Mouse (Mus musculus): ENCODE measurements around the gene Ptgir. TPM values are rescaled to one million over a fixed set of nuclear protein-coding genes. Genes with fewer than 3 reads are reported as not detected.
"Not testable (repeated sequence)": the region's sequence is repeated elsewhere in the genome, so short reads cannot be mapped to it uniquely, and the experiment has no call there.

Gene Ptgir
- polyA plus RNA-seq, 1 experiment from 2014 or later, result 1.1 TPM

DNA sequence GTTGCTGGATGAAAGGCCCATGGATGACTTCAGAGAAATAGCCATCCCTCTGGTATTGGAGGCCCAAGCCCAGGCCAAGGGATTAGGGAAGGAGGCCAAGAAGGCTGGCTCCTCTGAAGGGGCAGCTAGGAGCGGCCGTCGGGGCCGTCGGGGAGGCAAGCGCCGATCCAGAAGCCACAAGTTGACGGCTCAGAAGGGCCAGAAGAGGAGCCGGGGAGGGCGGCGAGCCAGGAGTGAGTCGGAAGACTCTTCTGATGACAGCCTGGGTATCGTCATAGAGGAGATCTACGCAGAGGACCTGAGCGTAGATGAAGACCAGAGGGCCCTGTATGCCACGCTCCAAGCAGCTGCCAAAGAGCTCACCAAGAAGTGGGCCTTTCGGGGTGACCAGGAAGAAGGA lies 39.1 kb downstream of the Ptgir start:
- H3K27ac ChIP-seq (replicated peaks), result peak overlapping the region; percentile 93
- peak overlapping the region; percentile 93 for H3K4me2 ChIP-seq
- H3K4me1 ChIP-seq, result peaks cover 79% of the 10 kb centered on the region
- no peak for ATAC-seq (ENCODE audit: low FRiP score)
- H3K9ac ChIP-seq (replicated peaks), result peak overlapping the region; percentile 90
- H3K27me3 ChIP-seq (replicated peaks), result no peaks in the 10 kb centered on the region
- H3K4me3 ChIP-seq (replicated peaks), result peak overlapping the region; percentile 68
- H3K36me3 ChIP-seq, result no peaks in the 10 kb centered on the region; the same call in 1 of the 2 replicates
- WGBS, result 11% methylated on average over 17 of the region's 17 CpGs
- no peaks in the 10 kb centered on the region for H3K9me3 ChIP-seq (replicated peaks)

DNA sequence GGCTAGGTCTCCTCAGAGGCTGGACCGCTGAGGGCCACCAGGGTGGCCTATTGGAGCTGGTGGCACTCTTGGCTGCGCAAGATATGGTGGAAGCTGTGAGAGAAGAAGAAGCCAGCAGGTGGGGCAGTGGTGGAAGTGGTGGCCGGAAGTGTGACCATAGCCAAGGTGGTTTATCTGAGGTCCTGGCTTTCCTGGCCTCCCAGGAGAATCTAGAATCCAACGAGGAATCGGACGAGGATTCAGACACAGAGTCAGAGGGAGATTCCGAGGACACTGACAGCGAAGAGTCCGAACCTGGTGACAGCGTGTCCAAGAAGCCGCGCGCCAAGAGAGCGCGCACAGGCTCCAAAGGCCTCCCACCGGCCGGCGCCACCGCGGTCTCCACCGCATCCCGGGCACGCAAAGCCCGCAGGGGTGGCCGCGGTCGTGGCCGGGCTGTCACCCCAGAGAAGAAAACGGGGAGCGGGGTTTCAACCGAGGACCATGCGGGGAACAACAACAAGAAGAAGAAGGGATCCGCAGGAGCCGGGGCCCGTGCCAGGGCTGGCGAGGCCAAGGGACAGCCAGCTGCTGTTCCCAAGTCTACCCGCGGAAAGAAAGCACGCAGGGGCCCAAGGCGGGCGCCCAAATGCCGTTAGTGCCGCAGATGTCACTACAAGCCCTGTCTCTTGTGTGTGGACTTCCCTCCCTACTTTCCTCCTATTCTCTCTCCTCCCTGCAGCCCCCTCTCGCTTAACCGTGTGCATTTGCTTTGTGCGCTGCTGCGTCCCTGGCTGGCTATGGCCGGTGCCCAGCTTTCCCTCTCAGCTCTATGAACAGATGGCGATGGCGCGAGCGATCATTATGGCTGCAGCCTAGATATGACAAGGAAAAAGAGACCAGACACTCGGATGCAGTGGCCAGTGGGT lies 40.4 kb downstream of the Ptgir start:
- 2% methylated on average over 53 of the region's 53 CpGs for WGBS

DNA sequence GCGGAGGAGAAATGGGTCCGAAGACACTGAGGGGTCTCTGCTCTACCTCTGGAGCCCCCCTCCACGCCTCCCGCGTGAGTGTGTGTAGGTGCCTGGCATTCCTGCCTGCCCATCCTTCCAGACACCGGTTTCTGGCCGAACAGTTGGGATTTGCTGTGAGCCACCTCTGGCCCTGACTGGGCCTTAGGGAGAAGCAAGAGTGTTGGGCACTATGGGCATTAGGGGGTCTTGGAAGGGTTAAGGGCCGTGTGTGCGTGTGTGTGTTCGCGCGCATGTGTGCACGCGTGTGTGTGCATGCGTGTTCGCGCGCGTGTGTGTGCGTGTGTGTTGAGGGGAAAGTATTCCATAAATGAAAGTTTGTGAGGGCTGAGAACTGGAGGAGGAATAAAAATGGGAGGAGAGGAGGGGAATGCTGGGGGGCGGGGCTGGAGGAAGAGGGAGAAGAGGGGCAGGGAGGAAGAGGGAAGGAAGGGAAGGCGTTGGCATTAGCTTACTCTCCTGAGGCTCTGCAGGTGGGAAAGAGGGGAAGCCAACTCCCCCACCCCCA lies 41.1 kb downstream of the Ptgir start:
- 8% methylated on average over 22 of the region's 22 CpGs for WGBS

More for the DNA sequence above, 40.4 kb downstream of the Ptgir start:
- Histone ChIP-seq H3K4me3 (replicated peaks) (peak overlapping the region; percentile 68), H3K9me3 (replicated peaks) (no peaks in the 10 kb centered on the region), H3K27ac (replicated peaks) (peak overlapping the region; percentile 93), H3K27me3 (replicated peaks) (no peaks in the 10 kb centered on the region), H3K4me1 (peaks cover 84% of the 10 kb centered on the region), H3K9ac (replicated peaks) (peak overlapping the region; percentile 90), H3K36me3 (no peaks in the 10 kb centered on the region; the same call in 1 of the 2 replicates), H3K4me2 (peak overlapping the region; percentile 93)
- ATAC-seq (ENCODE audit: low FRiP score), result no peak

DNA sequence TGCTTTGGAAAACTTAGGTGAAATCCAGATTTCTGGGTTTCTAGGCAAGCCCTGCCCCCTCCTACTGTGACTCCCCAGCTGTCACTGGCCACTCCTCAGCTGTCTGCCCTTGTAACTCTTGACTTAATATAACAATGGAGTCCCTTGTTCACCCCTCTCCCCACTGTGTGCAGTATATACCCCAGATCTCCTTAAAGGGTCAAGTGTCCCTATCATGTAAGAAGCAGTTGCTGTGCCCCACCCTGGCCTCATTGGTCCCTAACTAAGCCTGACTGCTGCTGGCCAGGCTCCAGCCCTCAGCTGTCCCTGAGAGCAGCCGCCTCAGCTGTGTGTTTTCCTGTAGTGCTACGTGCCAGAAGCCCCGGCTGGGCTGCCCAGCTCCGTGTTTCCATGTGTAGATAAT lies 41.7 kb downstream of the Ptgir start:
- peaks cover 84% of the 10 kb centered on the region for H3K4me1 ChIP-seq
- no peaks in the 10 kb centered on the region; the same call in 1 of the 2 replicates for H3K36me3 ChIP-seq
- H3K4me2 ChIP-seq, result peak overlapping the region; percentile 93
- ATAC-seq (ENCODE audit: low FRiP score), result no peak
- H3K27me3 ChIP-seq (replicated peaks), result no peaks in the 10 kb centered on the region
- 0% methylated on average over 4 of the region's 4 CpGs for WGBS
- H3K9me3 ChIP-seq (replicated peaks), result no peaks in the 10 kb centered on the region
- peak overlapping the region; percentile 68 for H3K4me3 ChIP-seq (replicated peaks)
- H3K9ac ChIP-seq (replicated peaks), result peak overlapping the region; percentile 90
- H3K27ac ChIP-seq (replicated peaks), result peak overlapping the region; percentile 93

More for the DNA sequence above, 41.1 kb downstream of the Ptgir start:
- Histone ChIP-seq H3K4me3 (replicated peaks) (peak overlapping the region; percentile 68), H3K36me3 (no peaks in the 10 kb centered on the region; the same call in 1 of the 2 replicates), H3K9me3 (replicated peaks) (no peaks in the 10 kb centered on the region), H3K27me3 (replicated peaks) (no peaks in the 10 kb centered on the region), H3K4me1 (peaks cover 84% of the 10 kb centered on the region), H3K27ac (replicated peaks) (peak overlapping the region; percentile 93), H3K4me2 (peak overlapping the region; percentile 93), H3K9ac (replicated peaks) (peak overlapping the region; percentile 90)
- no peak for ATAC-seq (ENCODE audit: low FRiP score)

DNA sequence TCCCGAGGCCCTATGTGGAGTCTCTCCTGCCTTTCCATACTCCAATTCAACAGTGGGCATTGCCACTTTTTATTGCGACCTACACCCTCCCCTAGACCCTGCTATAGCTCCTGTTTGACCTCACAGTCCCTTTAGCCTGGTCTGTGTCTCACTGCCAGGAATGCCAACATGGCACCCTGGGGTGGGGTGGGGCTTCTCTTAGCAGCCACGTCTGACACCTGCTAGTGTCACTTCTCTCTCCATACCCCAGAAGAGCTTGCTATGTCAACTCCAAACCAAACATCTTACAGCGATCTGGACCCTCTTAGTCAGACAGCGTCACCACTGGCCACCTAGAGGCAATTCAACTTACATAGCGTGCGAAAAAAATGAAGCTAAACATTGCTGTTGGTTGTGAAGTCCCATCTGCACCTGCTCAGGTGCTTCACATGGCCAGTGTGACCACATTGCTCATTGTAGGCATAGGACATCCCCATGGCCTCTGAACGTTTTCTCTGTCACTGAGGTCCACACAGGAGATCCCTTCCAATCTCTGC lies 42.7 kb downstream of the Ptgir start:
- Histone ChIP-seq H3K9me3 (replicated peaks) (no peaks in the 10 kb centered on the region), H3K36me3 (no peaks in the 10 kb centered on the region; the same call in 1 of the 2 replicates), H3K4me2 (peak overlapping the region; percentile 93), H3K4me3 (replicated peaks) (peak overlapping the region; percentile 68), H3K9ac (replicated peaks) (peak overlapping the region; percentile 90; the same call in 1 of the 2 replicates), H3K27ac (replicated peaks) (peak overlapping the region; percentile 81), H3K4me1 (peaks cover 74% of the 10 kb centered on the region), H3K27me3 (replicated peaks) (no peaks in the 10 kb centered on the region)
- 56% methylated on average over 8 of the region's 8 CpGs for WGBS
- ATAC-seq (ENCODE audit: low FRiP score), result no peak

DNA sequence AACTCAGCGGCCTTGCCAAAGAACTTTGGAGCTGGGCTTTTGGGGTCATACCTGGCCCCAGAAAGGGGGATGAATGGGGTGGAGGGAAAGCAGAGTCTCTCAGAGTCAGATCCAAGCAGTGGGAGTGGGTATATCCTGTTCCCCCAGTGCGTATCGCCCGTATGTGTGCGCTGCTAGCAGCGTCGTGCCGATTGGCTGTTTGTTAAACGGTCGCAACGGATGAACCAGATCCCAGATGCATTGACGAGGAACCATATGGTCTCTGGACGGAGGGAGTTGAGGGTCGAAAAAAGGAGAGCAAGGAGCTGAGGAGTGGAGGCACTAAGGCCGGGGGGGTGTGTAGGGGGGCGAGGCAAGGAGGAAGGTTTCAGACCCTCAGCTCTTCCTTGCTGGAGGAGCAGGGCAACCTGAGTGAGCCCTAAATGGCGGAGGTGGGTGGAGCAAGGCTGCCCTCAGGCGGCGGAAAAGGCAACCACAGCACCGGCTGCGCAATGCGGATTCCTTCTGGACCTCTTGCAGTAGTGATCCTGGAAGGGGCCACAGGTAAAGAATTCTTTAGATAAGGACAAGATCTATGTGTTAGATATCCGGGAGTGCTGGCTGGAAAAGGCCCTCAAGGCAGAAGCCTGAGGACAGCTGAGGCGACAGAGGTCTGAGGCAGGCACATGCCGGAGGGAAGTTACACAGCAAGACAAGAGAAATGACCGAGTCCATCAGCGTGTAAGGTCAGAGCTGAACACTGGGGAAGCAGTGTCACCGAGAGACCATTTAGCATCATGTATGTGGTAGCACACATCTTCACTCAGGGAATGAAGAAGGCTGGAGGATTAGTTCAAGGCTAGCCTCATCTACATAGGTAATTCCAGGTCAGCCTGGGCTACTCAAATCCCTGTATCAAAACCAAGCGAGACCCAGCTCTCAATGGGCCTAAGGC lies 43.9 kb downstream of the Ptgir start:
- no peaks in the 10 kb centered on the region for H3K9me3 ChIP-seq (replicated peaks)
- peak overlapping the region; percentile 35 for H3K9ac ChIP-seq (replicated peaks)
- 11% methylated on average over 29 of the region's 29 CpGs for WGBS
- H3K4me2 ChIP-seq, result peak overlapping the region; percentile 93
- no peaks in the 10 kb centered on the region; the same call in 1 of the 2 replicates for H3K36me3 ChIP-seq
- peak; percentile 67 for ATAC-seq (ENCODE audit: low FRiP score)
- peak overlapping the region; percentile 68 for H3K4me3 ChIP-seq (replicated peaks)
- no peaks in the 10 kb centered on the region for H3K27me3 ChIP-seq (replicated peaks)
- peak overlapping the region; percentile 81 for H3K27ac ChIP-seq (replicated peaks)
- H3K4me1 ChIP-seq, result peaks cover 68% of the 10 kb centered on the region

DNA sequence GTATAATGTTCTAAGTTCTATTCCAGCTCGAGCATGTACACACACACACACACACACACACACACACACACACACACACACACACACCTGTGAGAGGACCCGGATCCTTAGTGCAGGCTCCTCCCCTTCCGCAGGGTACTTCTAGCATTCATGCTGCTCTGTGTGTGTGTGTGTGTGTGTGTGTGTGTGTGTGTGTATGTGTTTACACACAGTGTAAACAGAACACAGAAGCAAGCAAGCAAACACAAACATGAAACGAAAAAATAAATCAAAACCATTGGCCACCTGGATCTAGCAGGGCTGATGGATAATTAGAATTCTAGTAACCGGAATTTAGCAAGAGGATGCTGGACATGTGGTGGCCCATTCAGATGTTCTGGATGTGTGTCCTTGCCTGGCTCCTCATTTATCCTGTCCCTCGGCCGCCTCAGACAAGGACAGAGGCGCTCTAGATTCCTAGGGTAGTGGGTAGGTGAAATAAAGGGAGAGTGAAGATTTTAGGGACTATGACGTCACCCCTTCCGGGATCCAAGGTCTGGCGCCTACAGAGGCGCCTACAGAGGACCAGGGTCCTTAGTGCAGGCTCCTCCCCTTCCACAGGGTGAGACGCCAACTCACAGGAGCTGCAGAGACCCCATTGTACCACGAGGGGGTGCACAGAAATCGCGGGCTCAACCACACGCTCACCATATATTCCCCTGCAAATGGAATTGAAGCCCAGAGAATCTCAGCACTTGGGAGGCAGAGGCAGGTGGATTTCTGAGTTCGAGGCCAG lies 44.8 kb downstream of the Ptgir start:
- H3K27ac ChIP-seq (replicated peaks), result peak overlapping the region; percentile 81
- H3K9me3 ChIP-seq (replicated peaks), result no peaks in the 10 kb centered on the region
- H3K27me3 ChIP-seq (replicated peaks), result no peaks in the 10 kb centered on the region
- peaks cover 59% of the 10 kb centered on the region for H3K4me1 ChIP-seq
- H3K36me3 ChIP-seq, result no peaks in the 10 kb centered on the region; the same call in 1 of the 2 replicates
- WGBS, result 26% methylated on average over 18 of the region's 18 CpGs
- peak overlapping the region; percentile 93; the same call in 1 of the 2 replicates for H3K4me2 ChIP-seq
- no peak overlapping the region for H3K9ac ChIP-seq (replicated peaks)
- ATAC-seq (ENCODE audit: low FRiP score), result peak; percentile 54
- no peak overlapping the region for H3K4me3 ChIP-seq (replicated peaks)

DNA sequence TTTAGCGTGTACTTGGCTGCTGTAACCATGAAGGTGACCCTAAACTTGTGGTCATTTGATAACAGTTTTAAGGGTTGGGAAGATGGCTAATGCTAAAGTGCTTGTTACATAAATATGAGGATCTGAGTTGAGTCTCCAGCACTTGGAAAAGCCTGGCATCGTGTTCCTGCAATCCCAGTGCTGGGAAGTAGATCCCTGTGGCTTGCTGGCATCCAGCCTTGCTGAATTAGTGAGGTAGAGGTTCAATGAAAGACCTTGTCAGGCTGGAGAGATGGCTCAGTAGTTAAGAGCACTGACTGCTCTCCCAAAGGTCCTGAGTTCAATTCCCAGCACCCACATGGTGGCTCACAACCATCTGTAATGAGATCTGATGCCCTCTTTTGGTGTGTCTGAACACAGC lies 47.5 kb downstream of the Ptgir start:
- WGBS, result 68% methylated on average over 2 of the region's 2 CpGs
- not testable (repeated sequence) for H3K27me3 ChIP-seq (replicated peaks); H3K36me3 ChIP-seq; H3K9me3 ChIP-seq (replicated peaks); H3K4me3 ChIP-seq (replicated peaks); ATAC-seq (ENCODE audit: low FRiP score); H3K9ac ChIP-seq (replicated peaks); H3K4me2 ChIP-seq; H3K27ac ChIP-seq (replicated peaks)
- peaks cover 55% of the 10 kb centered on the region for H3K4me1 ChIP-seq

DNA sequence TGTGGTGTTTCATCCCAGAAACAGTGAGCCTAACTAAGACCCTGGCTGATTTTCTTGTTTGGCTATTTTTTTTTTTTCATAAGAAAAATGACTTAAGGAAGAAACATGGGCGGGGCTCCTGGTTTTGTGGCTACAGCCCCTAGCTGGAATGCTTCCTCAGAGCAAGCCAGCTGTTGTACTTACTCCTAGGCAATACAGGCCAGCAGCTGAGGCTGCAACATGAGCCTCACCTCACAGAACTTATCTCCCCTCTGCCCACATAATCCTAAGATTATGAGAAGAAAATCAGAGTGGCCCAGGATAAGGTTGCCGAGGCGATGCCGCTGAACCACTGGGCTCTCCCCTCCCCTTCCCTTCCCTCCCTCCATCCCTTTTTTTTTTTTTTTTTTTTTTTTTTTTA lies 49.4 kb downstream of the Ptgir start:
- H3K27ac ChIP-seq (replicated peaks), result peak overlapping the region; percentile 89

DNA sequence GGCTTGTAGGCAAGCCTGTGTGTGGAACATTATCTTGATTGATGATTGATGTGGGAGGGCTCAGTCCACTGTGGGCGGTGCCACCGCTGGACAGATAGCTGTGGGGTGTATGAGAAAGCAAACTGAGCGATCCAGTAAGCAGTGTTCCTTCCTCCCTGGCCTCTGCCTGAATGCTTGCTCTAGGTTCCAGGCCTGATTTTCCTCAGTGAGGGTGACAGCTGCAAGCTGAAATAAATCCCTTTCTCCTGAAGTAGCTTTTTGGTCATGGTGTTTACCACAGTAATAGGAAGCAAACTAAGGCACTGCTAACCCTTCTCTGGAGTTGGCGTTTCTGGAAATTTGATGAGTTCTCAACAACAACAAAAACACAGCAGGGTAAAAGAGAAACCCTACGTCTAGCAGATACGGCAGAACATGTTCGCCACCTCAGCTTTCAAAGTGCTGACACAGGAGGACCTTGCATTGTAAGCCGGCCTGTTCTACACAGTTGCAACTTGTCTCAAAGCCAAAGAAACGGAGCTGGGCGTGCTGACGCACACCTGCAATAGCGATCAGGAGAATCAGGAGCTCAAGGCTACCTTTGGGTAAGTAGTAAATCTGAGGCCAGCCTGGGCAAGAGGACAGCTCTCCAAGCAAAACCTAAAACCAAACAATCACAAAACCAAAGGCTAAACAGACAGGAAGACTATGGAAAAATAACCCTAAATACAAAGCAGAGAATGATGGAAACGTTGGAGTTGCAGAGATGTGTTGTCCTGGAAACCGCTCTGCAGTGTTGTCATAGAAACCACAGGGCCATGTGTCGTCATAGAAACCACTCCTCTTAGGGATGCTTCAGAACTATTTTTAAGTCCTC lies 50.3 kb downstream of the Ptgir start:
- Histone ChIP-seq H3K4me3 (replicated peaks) (no peak overlapping the region), H3K9me3 (replicated peaks) (no peaks in the 10 kb centered on the region), H3K9ac (replicated peaks) (no peak overlapping the region), H3K4me2 (peak overlapping the region; percentile 40), H3K27ac (replicated peaks) (peak overlapping the region; percentile 89), H3K27me3 (replicated peaks) (no peaks in the 10 kb centered on the region), H3K36me3 (no peaks in the 10 kb centered on the region), H3K4me1 (peaks cover 56% of the 10 kb centered on the region)
- 30% methylated on average over 15 of the region's 15 CpGs for WGBS
- peak; percentile 56; the same call in 1 of the 2 replicates for ATAC-seq (ENCODE audit: low FRiP score)

More for the DNA sequence above, 49.4 kb downstream of the Ptgir start:
- WGBS, result 90% methylated on average over 4 of the region's 4 CpGs
- Histone ChIP-seq H3K4me3 (replicated peaks) (no peak overlapping the region), H3K4me1 (peaks cover 53% of the 10 kb centered on the region), H3K27me3 (replicated peaks) (no peaks in the 10 kb centered on the region), H3K9ac (replicated peaks) (no peak overlapping the region), H3K36me3 (no peaks in the 10 kb centered on the region), H3K9me3 (replicated peaks) (no peaks in the 10 kb centered on the region), H3K4me2 (no peak overlapping the region)
- ATAC-seq (ENCODE audit: low FRiP score), result no peak
